Mouse (Mus musculus) 3134 (cell line): ENCODE measurements at regions not wholly inside any gene's neighbourhood (a gene's known extent, or its start where the extent isn't known, plus 50 kb on each side); places are given as distances from the start of the nearest gene placed in this dataset.
A peak's percentile ranks its signal among the peaks of the same experiment; 100 is the strongest.

Source experiments
- DNase-seq: peaks from one replicate; pipeline ENCODE4 v3.0.0-alpha.2; 2011; ENCODE audit warnings: low spot score; ENCODE audit not compliant: insufficient read length; ENCODE audit errors: extremely low read depth

DNA sequence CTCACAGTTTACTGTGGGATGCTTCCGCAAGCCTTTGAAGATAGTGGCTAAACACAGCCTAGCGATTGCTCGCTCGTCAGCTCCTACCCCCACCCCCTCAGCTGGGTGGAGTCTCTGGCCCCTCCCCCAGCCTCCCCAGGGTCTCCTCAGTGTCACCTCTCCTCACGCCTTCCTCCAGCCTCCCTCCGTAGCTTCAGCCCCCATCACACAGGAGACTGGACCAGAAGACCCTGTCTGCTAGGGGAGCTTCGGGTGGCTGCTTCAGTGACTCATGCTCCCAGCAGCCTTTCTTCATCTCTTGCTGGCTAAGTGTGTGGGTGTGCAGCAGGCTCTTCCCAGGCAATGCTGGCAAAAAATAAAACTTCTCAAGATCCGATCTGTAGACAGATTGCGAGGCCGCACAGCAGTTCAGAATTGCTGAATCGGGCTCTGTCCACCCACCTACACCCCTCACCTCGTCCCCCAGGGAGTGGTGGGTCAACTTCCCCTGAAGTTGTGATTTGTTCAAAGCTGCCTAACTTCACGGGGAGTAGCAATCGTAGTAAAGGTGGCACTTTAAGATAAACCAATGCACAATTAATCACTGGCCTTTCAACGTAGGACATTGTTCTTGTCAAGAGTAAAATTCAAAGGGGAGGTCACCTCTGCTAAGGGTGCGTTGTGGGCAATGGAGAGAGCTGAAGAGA, 61.2 kb upstream of the Ankrd28 start:
- DNase-seq = no peak

DNA sequence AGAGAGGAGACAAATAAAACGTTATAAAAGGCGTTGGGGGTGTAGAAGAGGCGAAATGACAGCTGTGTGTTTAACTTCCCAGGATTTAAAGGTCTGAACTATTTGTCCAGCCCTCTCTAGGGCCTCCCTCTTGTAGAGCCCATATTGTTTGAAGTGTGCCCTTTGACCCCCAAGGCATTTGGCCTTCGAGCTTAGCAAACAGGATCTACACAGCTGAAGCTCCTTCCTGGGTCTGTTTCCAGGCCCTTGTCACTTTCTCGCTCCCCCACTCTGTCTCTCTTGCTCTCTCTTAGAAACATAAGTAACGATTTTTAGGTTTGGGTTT, 61.7 kb upstream of the Ankrd28 start:
- no peak for DNase-seq

DNA sequence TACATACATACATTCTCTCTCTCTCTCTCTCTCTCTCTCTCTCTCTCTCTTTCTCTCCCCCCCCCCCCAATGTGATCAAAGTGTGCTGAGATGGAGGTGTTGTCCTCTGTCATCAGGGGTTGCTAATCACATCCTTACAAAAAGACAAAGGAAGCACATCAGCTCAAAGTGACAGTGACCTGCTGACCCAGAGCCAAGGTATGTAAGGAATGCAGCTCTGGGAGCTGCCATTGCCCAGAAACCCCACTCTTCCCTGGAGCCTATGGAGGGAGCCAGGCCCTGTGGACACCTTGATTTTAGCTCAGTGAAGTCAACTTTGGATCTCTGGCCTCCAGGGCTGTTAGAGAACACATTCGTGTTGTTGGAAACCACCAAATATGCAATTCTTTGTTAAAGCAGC, 66.0 kb upstream of the Ankrd28 start:
- DNase-seq = no peak

GRCm38 (mm10) chr14:31899504-31899903, 69.1 kb upstream of the Ankrd28 start:
- no peak for DNase-seq

DNA sequence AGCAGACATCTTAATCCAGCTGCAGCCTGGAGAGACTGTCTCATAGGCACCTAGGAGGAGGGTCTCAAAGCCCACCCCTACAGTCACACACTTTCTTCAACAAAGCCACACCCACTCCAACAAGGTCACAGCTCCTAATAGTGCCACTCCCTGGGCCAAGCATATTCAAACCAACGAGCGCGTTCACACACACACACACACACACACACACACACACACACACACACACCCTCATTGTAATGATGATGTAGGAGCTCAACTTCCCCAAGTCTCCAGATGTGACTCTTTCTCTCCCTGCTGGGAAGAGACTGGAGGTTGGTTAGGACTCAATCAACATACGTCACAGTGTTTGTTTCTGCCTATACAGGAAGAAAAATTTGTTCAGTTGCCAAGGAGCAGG, 69.5 kb upstream of the Ankrd28 start:
- DNase-seq = no peak

DNA sequence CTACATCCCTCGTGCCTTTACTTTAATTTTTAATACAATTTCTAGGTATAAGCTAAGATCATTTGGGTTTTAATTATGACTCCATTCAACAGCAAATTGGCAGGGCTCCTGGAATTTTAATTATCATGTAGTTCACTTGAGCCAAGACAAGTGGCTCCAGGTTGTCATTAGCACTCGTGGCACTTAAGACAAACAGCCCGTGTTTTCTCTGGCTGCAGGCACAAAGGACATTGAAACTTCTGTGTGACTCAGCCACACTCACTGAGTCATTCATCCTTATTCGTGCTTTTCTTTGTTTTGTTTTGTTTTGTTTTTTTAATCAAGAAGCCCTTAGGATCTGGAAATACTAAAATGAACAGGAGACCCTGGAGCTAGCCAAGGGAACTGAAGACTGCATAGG, 71.5 kb upstream of the Ankrd28 start:
- no peak for DNase-seq

GRCm38 (mm10) chr14:31903664-31904063, 73.2 kb upstream of the Ankrd28 start:
- DNase-seq = no peak

- no peak for DNase-seq
Measured at GRCm38 (mm10) chr14:31908591-31908990, 78.1 kb upstream of the Ankrd28 start.

DNA sequence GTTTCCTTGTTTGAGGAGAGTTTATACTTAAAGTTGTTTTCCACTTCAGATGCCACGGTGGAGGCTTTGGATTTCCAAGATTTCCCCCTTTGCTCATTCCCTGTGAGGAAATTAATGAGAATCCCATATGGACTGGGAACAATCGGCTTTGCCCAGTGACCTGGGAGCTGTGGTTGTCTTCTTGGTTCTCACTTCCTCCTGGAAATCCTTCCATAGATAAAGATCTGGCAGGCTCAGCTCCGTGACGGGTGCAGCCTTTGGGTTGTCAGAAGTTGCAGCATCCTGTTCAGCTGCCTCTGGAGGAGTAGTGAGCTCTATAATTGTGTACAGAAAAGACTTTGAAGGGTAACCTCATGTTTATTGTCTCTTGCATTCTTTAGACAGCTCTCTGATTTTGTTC, 78.8 kb upstream of the Ankrd28 start:
- DNase-seq = no peak

DNA sequence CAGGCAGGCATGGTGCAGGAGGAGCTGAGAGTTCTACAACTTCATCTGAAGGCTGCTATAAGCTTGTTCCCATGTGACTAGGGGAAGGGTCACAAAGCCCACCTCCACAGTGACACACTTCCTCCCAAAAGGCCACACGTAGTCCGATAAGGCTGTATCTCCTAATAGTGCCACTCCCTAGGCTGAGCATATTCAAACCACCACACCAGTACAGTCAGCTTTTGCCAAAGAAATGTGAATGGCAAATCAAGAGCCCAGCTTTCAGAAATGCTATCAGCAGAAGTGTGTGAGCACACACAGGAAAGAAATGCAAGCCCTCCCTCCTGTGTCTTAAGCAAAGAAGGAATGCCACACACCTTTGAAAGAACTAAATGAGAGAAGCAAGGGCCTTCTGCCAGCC, 80.4 kb upstream of the Ankrd28 start:
- DNase-seq = no peak

GRCm38 (mm10) chr14:31918461-31918860, 88.0 kb upstream of the Ankrd28 start:
- no peak for DNase-seq

DNA sequence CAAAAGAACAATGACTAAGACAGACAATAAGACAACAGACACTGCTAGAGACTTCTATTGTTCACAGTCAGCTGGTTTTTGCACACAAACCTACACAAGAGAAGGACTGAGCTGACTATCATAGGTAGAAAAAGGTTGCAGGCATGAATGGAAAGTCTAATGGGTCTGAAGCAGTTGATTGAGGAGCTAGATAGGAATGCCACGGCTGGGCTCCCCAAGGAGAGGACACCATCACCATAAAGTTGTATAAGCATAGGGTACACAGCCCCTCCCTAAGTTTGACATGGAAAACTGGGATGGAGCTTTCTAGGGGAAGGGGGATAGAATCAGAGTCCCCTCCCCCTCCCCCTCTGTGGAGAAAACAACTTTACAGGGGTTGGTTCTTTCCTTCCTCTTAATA, 88.5 kb upstream of the Ankrd28 start:
- DNase-seq = no peak

- DNase-seq = peak; percentile 90
Measured at GRCm38 (mm10) chr14:31929161-31929707, 98.8 kb upstream of the Ankrd28 start.

DNA sequence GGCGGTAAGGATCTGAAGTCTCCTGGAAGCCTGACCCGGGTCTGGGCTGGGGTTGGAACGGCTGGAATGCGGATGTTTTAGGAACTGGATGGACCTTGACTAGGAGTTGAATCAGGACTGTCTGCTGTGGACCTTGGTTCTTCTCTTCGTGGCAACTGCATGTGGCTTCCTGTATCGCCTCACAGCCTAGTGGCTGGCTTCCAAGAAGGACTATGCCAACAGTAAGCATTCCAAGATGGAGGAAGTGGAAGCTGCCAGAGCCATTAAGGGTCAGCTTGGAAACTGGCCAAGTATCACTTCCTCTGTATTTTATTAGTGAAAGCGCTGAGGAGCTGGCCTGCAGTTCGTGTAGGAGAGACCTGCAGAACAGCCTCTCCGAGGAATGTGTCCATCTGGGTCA, 98.4 kb upstream of the Galnt15 start:
- DNase-seq = peak; percentile 75

DNA sequence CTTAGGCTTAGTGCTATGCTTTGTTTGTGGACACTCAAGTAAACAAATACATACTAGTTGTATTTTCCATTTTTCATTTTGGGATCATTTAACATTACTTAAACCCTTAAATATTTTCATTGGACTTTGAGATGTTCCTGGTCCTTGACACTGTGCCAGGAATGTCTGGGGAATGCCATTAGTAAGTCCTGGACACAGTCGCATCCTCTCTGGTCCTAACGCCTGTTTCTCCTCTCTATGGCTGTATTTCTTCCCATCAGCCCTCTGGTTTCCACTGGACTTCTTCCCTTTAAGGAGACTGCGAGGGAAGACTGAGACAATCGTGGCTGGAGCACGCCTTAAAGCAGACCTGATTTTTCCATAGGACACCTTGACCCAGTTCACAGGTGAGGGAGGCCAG, 96.8 kb upstream of the Galnt15 start:
- DNase-seq = no peak

DNA sequence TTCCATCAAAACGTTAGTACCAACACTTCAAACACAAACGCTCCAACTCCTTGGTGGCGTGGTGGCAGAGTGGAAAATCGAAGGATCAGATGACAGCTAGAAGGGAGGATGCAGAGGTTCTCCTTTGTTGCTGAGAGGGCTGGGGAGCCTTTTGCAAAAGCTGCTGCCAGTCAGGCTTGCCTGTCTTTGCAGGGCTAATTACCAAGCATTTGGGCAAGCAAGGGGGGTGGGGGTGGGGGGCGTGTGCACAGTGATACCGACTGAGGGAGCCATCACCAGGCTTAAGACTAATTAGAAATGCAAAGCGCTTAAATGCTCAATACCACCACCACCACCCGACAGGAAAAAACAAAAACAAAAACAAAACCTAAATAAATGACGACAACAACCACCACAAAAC, 95.3 kb upstream of the Galnt15 start:
- no peak for DNase-seq

DNA sequence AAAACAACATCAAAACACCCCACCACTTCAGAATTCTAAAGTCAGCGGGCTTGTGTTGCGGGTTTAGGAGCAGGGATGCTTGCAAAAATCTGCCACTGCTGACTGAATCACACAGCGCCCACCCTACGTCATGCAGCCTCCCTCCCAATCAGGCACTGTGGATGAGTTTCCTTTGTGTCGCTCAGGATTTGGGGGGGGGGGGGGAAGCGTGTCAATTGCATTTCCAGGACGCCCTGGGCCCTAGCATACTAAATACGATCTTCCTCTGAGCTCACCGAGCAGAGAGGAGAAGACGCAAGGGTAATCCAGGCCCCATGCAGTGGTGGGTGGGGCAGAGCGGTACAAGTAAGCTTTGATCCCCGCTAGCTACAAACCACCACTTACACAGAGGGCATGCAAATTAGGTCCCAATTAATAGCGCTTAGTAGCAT, 94.9 kb upstream of the Galnt15 start:
- DNase-seq = no peak

DNA sequence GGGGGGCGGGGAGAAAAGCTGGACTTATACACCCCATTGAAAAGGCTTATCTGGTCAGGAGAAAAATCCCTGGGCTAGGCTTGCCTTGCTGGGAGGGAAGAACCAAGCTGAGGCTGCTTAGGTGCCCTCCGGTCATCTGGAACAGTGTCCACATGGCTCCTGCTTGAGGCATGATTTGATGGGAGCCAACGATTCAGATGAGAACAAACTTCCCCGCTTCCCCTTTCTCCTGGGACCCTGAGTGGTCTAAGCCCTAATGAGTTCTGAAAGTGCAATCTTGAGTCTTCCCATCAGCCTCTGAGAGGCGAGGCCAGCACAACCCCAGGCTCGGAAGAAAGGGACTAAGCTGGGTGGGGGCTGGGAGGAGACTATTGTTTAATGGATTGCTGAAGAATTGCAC, 94.5 kb upstream of the Galnt15 start:
- no peak for DNase-seq

- DNase-seq = no peak
Measured at GRCm38 (mm10) chr14:31934771-31935170, 94.0 kb upstream of the Galnt15 start.

DNA sequence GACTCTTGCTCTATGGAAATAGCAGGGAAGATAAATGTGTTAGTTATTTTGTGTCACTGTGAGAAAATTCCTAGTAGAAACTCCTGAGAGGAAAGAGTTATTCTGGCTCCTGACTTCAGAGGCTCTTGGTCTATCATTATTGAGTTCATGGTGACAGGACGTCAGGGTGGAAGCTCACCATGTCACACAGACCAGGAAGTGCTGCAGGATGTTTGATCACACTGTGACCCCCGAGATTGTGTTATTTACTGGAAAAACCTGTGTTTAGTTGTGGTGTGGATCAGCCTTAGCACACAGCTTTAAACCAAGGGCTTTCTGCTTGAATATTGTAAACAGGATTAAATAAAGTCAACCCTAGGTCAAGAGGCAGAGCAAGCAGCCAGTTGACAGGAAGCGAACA, 93.4 kb upstream of the Galnt15 start:
- no peak for DNase-seq

DNA sequence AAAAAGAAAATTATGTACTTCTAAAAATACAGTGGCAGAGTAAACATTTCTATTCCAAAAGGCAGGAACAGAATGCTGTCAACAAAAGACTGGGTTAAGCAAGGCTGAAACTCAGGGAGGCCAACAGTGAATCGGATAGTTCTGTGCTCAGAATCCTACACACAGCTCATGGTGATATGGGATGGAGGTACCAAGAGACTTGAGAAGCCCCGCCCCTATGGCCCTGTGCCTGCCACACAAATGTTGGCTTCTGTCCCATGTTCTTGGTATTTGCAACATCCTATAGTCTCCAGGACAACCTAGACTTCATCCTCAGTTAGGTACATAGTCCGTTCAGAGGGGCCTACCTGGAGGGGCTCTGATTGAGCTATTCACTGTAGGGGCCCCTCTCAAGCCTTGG, 92.2 kb upstream of the Galnt15 start:
- no peak for DNase-seq

DNA sequence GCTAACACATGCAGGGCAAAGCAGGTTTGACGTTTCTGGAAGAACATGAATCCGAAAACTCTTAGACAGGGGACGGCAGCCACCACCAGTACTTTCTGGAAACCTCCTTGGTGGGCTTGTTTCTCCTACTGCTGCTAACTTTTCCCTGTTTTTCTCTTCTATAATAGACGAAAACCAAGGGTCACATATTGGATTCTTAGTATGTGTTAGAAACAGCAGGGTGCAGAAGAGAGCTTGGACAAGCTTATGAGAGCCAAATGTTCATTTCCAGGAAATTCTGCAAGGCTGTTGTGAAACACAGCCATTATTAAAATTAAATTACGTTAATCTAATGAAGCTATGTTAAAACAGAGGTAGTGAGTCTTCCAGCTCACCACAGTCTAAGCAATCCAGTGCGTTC, 87.9 kb upstream of the Galnt15 start:
- no peak for DNase-seq
